ENCODE assay signal across 13 mouse cellular contexts in the genomic region with DNA sequence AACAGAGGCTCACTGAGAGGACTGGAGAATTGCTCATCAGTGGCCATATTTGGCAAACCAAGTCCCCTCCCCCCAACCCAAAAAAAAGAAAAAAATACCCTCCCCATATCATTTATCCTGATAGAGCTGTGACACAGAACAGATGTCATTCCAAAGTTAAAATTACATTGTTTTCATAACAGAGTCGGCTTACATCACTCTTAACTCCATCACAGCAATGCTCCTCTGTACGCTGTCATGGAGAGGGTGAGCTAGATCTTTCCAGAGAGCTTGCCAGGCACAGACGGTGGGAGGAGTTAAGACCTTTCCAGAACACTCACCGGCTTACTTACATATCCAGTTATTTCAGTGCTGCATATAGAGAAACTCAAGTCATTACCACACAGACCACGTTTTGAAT. TPM values are rescaled to one million over a fixed set of nuclear protein-coding genes. Genes with fewer than 3 reads are reported as not detected.
DNase-seq lines count a peak whose midpoint lies in the region; ATAC-seq and TF ChIP-seq lines count a peak whose summit lies in the region.
"Had no signal": no experiment of that assay in that cellular context is flagged by ENCODE, and none has a peak within 500 bp of the region (broad histone marks: within the 10 kb centered on the region; RNA-seq: fewer than 3 reads in every experiment).

No protein-coding gene starts in this region.

- intact Hi-C loops in gastrocnemius, postnatal 36 days (cut with DNase I), result no loop called here

- no peak overlapping the region for H3K4me2 ChIP-seq in heart, embryonic 12.5 days
- H3K4me2 ChIP-seq in lung, embryonic 14.5 days, result no peak overlapping the region
- H3K4me2 ChIP-seq in stomach, embryonic 16.5 days (ENCODE audit: low read depth, low read length), result no peak overlapping the region
- H3K4me2 ChIP-seq: liver, embryonic 11.5 days had no signal

- H3K27me3 ChIP-seq in heart, embryonic 12.5 days (replicated peaks), result no peaks in the 10 kb centered on the region
- no peaks in the 10 kb centered on the region for H3K27me3 ChIP-seq in lung, embryonic 14.5 days (ENCODE audit: insufficient read depth, low read length)
- no peaks in the 10 kb centered on the region for H3K27me3 ChIP-seq in stomach, embryonic 16.5 days (ENCODE audit: control insufficient read depth, insufficient read depth, low read length)

- TF ChIP-seq CTCF in lung, adult 2 months (IDR thresholded peaks at IDR 0.05; ENCODE audit: insufficient read depth, low read length), result no peak
- no peak for TF ChIP-seq CTCF in lung, embryonic 14.5 days (IDR thresholded peaks at IDR 0.05; ENCODE audit: low read depth)

- no peaks in the 10 kb centered on the region for H3K4me1 ChIP-seq in lung, adult 2 months (ENCODE audit: control insufficient read depth, insufficient read depth, low read length)
- peaks cover 19% of the 10 kb centered on the region for H3K4me1 ChIP-seq in heart, embryonic 12.5 days (replicated peaks)
- H3K4me1 ChIP-seq in lung, embryonic 14.5 days (ENCODE audit: insufficient read depth), result no peaks in the 10 kb centered on the region
- H3K4me1 ChIP-seq in stomach, embryonic 16.5 days (ENCODE audit: control insufficient read depth, insufficient read depth, low read length), result 0 out of 2 replicates have a peak, but pooled peaks cover 7% of the 10 kb centered on the region
- H3K4me1 ChIP-seq: forebrain, embryonic 10.5 days had no signal

- peak; percentile 78 for ATAC-seq in heart, embryonic 12.5 days (ENCODE audit: insufficient number of reproducible peaks, low FRiP score)
- ATAC-seq in lung, embryonic 14.5 days (ENCODE audit: insufficient read depth), result peak; percentile 82
- ATAC-seq in stomach, embryonic 16.5 days (ENCODE audit: insufficient read depth, low FRiP score), result peak; percentile 86; the same call in 1 of the 2 replicates
- ATAC-seq: midbrain, embryonic 16.5 days had no signal

- H3K36me3 ChIP-seq in heart, embryonic 12.5 days, result 0 out of 2 replicates have a peak, but pooled peaks cover 7% of the 10 kb centered on the region
- no peaks in the 10 kb centered on the region for H3K36me3 ChIP-seq in lung, embryonic 14.5 days (ENCODE audit: insufficient read depth)
- H3K36me3 ChIP-seq in stomach, embryonic 16.5 days (ENCODE audit: control insufficient read depth, insufficient read depth, low read length), result no peaks in the 10 kb centered on the region
- H3K36me3 ChIP-seq: forebrain, embryonic 10.5 days had no signal

- H3K27ac ChIP-seq in heart, embryonic 12.5 days (ENCODE audit: poor library complexity, severe bottlenecking), result peak overlapping the region; percentile 68
- H3K27ac ChIP-seq in lung, embryonic 14.5 days (ENCODE audit: low read depth), result no peak overlapping the region
- H3K27ac ChIP-seq in stomach, embryonic 16.5 days (ENCODE audit: low read length), result 0 out of 2 replicates have a peak overlapping the region, but pooled peaks have one; percentile 62
- H3K27ac ChIP-seq: forebrain, embryonic 10.5 days had no signal

- H3K9ac ChIP-seq in heart, embryonic 12.5 days, result no peak overlapping the region
- H3K9ac ChIP-seq in lung, embryonic 14.5 days, result no peak overlapping the region
- no peak overlapping the region for H3K9ac ChIP-seq in stomach, embryonic 16.5 days (ENCODE audit: low read length)

- H3K4me3 ChIP-seq in lung, adult 2 months (replicated peaks; ENCODE audit: extremely low read depth, low read depth, low read length), result no peak overlapping the region
- no peak overlapping the region for H3K4me3 ChIP-seq in heart, embryonic 12.5 days
- no peak overlapping the region for H3K4me3 ChIP-seq in lung, embryonic 14.5 days (ENCODE audit: low read depth, low read length)
- H3K4me3 ChIP-seq in stomach, embryonic 16.5 days (replicated peaks; ENCODE audit: low read length), result no peak overlapping the region
- H3K4me3 ChIP-seq: forebrain, embryonic 10.5 days had no signal

- TF ChIP-seq POLR2A in lung, adult 2 months (IDR thresholded peaks at IDR 0.05; ENCODE audit: borderline replicate concordance, extremely low read depth, low read depth, low read length), result no peak

- no peaks in the 10 kb centered on the region for H3K9me3 ChIP-seq in heart, embryonic 12.5 days (replicated peaks)
- no peaks in the 10 kb centered on the region for H3K9me3 ChIP-seq in lung, embryonic 14.5 days (ENCODE audit: low read depth, low read length)
- no peaks in the 10 kb centered on the region for H3K9me3 ChIP-seq in stomach, embryonic 16.5 days (replicated peaks; ENCODE audit: control insufficient read depth, low read length)
- H3K9me3 ChIP-seq: forebrain, embryonic 10.5 days had no signal

- 52% methylated on average over 5 of the region's 5 CpGs for WGBS in lung, adult 2 months
- WGBS in heart, embryonic 12.5 days, result 29% methylated on average over 5 of the region's 5 CpGs
- WGBS in lung, embryonic 14.5 days, result 50% methylated on average over 5 of the region's 5 CpGs
- WGBS in stomach, embryonic 16.5 days, result 34% methylated on average over 5 of the region's 5 CpGs

- peak; percentile 7 to 28 for DNase-seq in lung, adult 18-20 months
- no peak for DNase-seq in lung, adult 2 months
- DNase-seq in lung, embryonic 14.5 days, result peak; percentile 67
- DNase-seq in layer of hippocampus, adult 18-20 months (ENCODE audit: low spot score in 2 of 2), result no peak
- no peak for DNase-seq in spleen, postnatal 36 days (ENCODE audit: low spot score in 2 of 2)
- no peak for DNase-seq in gastrocnemius, postnatal 36 days
- DNase-seq: cerebellum, adult 9-11 months had no signal

RNA-seq across cellular contexts. Expression of gene Gm11096, which starts 27.4 kb away (rescaled TPM):
- not detected in 2 replicates for polyA plus RNA-seq in lung, adult 2 months (2012; rRNA removed)
- not detected in 2 replicates for polyA plus RNA-seq in heart, embryonic 12.5 days (2016; fragmentation: Nextera tagmentation; extraction: Ambion mirVana)
- not detected in 2 replicates for polyA plus RNA-seq in lung, embryonic 14.5 days (2014; fragmentation: Nextera tagmentation; extraction: Ambion mirVana)
- polyA plus RNA-seq in stomach, embryonic 16.5 days (2015; fragmentation: Nextera tagmentation; extraction: Ambion mirVana), result not detected in 2 replicates
- not detected for total RNA-seq in layer of hippocampus, adult 18-20 months (2021)
- not detected for total RNA-seq in gastrocnemius, postnatal 36 days (2021)
- polyA plus RNA-seq: forebrain, embryonic 10.5 days; gonadal fat pad, adult 2 months; liver, embryonic 11.5 days; midbrain, embryonic 16.5 days had no signal

Comparison
In these comparisons a context has a peak if more than half of its experiments do, and no peak if none do; other contexts are left out.
1. DNase-seq: peak in lung, adult 18-20 months (2 of 2) and lung, embryonic 14.5 days (single experiment); none in lung, adult 2 months (single experiment), layer of hippocampus, adult 18-20 months (0 of 2), spleen, postnatal 36 days (0 of 2) and gastrocnemius, postnatal 36 days (0 of 2).
2. Peak in every context shown above with its lines, with median percentiles within 50 percentile points of each other: ATAC-seq.